In genomic region chr7:4793674-4794073, GRCm38 (mm10) we compare ENCODE assay signal across 10 mouse cellular contexts. TPM values are rescaled to one million over a fixed set of nuclear protein-coding genes. Genes with fewer than 3 reads are reported as not detected.
DNase-seq lines count a peak whose midpoint lies in the region; ATAC-seq and TF ChIP-seq lines count a peak whose summit lies in the region.
"Had no signal": no experiment of that assay in that cellular context is flagged by ENCODE, and none has a peak within 500 bp of the region (broad histone marks: within the 10 kb centered on the region; RNA-seq: fewer than 3 reads in every experiment).

No protein-coding gene starts in this region.

- peak overlapping the region; percentile 81 for H3K4me3 ChIP-seq in lung, embryonic 14.5 days (ENCODE audit: low read depth, low read length)
- H3K4me3 ChIP-seq in embryonic facial prominence, embryonic 14.5 days (ENCODE audit: low read depth, low read length): peak overlapping the region; percentile 91
- H3K4me3 ChIP-seq in limb, embryonic 10.5 days: peak overlapping the region; percentile 92
- peak overlapping the region; percentile 91 for H3K4me3 ChIP-seq in olfactory bulb, adult 2 months (ENCODE audit: insufficient read depth, low read depth, low read length)

- no peak for ATAC-seq in lung, embryonic 14.5 days (ENCODE audit: insufficient read depth)
- ATAC-seq in embryonic facial prominence, embryonic 14.5 days (ENCODE audit: low read depth): no peak

- H3K9ac ChIP-seq in lung, embryonic 14.5 days: peak overlapping the region; percentile 97
- peak overlapping the region; percentile 99 for H3K9ac ChIP-seq in embryonic facial prominence, embryonic 14.5 days (ENCODE audit: low read depth, low read length)

- H3K4me2 ChIP-seq in lung, embryonic 14.5 days: peak overlapping the region; percentile 81
- H3K4me2 ChIP-seq in embryonic facial prominence, embryonic 14.5 days (ENCODE audit: low read depth, low read length): peak overlapping the region; percentile 95

- peaks cover 49% of the 10 kb centered on the region for H3K36me3 ChIP-seq in lung, embryonic 14.5 days (ENCODE audit: insufficient read depth)
- peaks cover 44% of the 10 kb centered on the region for H3K36me3 ChIP-seq in embryonic facial prominence, embryonic 14.5 days (ENCODE audit: control insufficient read depth, insufficient read depth, low read length)
- peaks cover 49% of the 10 kb centered on the region for H3K36me3 ChIP-seq in limb, embryonic 10.5 days

- TF ChIP-seq CTCF in lung, embryonic 14.5 days (IDR thresholded peaks at IDR 0.05; ENCODE audit: low read depth): no peak
- TF ChIP-seq CTCF in olfactory bulb, adult 2 months (IDR thresholded peaks at IDR 0.05; ENCODE audit: insufficient read depth, low read depth, low read length): no peak

- DNase-seq in lung, embryonic 14.5 days: no peak
- no peak for DNase-seq in lung, postnatal 25 days (ENCODE audit: low spot score)
- no peak for DNase-seq in embryonic facial prominence, embryonic 14.5 days (ENCODE audit: low spot score)
- no peak for DNase-seq in limb, embryonic 10.5 days (ENCODE audit: low spot score)
- DNase-seq in right cerebral cortex, postnatal 10 days (ENCODE audit: low spot score in 2 of 2): no peak
- no peak for DNase-seq in cerebellum, adult 9-11 months
- DNase-seq in spleen, postnatal 36 days (ENCODE audit: low spot score in 2 of 2): no peak
- DNase-seq: adrenal gland, postnatal 14 days; thymus, postnatal 25 days had no signal

- no peaks in the 10 kb centered on the region for H3K9me3 ChIP-seq in lung, embryonic 14.5 days (ENCODE audit: low read depth, low read length)
- no peaks in the 10 kb centered on the region for H3K9me3 ChIP-seq in embryonic facial prominence, embryonic 14.5 days (ENCODE audit: control insufficient read depth, low read length)
- H3K9me3 ChIP-seq in limb, embryonic 10.5 days (replicated peaks): no peaks in the 10 kb centered on the region

- H3K27me3 ChIP-seq in lung, embryonic 14.5 days (ENCODE audit: insufficient read depth, low read length): peaks cover 6% of the 10 kb centered on the region; the same call in 1 of the 2 replicates
- no peaks in the 10 kb centered on the region; the same call in 1 of the 2 replicates for H3K27me3 ChIP-seq in embryonic facial prominence, embryonic 14.5 days (replicated peaks; ENCODE audit: control insufficient read depth, insufficient read depth, low read length)
- H3K27me3 ChIP-seq in limb, embryonic 10.5 days (ENCODE audit: low read depth, poor library complexity, severe bottlenecking): peaks cover 21% of the 10 kb centered on the region

- WGBS in lung, embryonic 14.5 days: 34% methylated on average over 4 of the region's 4 CpGs
- 43% methylated on average over 4 of the region's 4 CpGs for WGBS in embryonic facial prominence, embryonic 14.5 days
- 40% methylated on average over 4 of the region's 4 CpGs for WGBS in limb, embryonic 10.5 days
- WGBS in olfactory bulb, adult 2 months: 47% methylated on average over 4 of the region's 4 CpGs

- TF ChIP-seq POLR2A in olfactory bulb, adult 2 months (IDR thresholded peaks at IDR 0.05; ENCODE audit: insufficient read depth, low read depth, low read length): no peak

- no peaks in the 10 kb centered on the region; the same call in 1 of the 2 replicates for H3K4me1 ChIP-seq in lung, embryonic 14.5 days (ENCODE audit: insufficient read depth)
- H3K4me1 ChIP-seq in embryonic facial prominence, embryonic 14.5 days (ENCODE audit: control insufficient read depth, insufficient read depth, low read length): peaks cover 5% of the 10 kb centered on the region; the same call in 1 of the 2 replicates
- H3K4me1 ChIP-seq in limb, embryonic 10.5 days: peaks cover 19% of the 10 kb centered on the region
- peaks cover 12% of the 10 kb centered on the region for H3K4me1 ChIP-seq in olfactory bulb, adult 2 months (ENCODE audit: control insufficient read depth, insufficient read depth, low read length)

- peak overlapping the region; percentile 93; the same call in 1 of the 2 replicates for H3K27ac ChIP-seq in lung, embryonic 14.5 days (ENCODE audit: low read depth)
- H3K27ac ChIP-seq in embryonic facial prominence, embryonic 14.5 days (replicated peaks; ENCODE audit: low read depth, low read length): peak overlapping the region; percentile 96
- H3K27ac ChIP-seq in limb, embryonic 10.5 days: peak overlapping the region; percentile 96
- H3K27ac ChIP-seq in olfactory bulb, adult 2 months (ENCODE audit: insufficient read depth, low read depth, low read length): no peak overlapping the region

RNA-seq across cellular contexts. Expression of gene Rpl28, which starts 1.0 kb away (rescaled TPM):
- 294 and 337 TPM in 2 replicates for polyA plus RNA-seq in lung, embryonic 14.5 days (2014; fragmentation: Nextera tagmentation; extraction: Ambion mirVana)
- polyA plus RNA-seq in embryonic facial prominence, embryonic 14.5 days (2014; fragmentation: Nextera tagmentation; extraction: Ambion mirVana): 275 and 300 TPM in 2 replicates
- 396 and 427 TPM in 2 replicates for polyA plus RNA-seq in limb, embryonic 10.5 days (2016; fragmentation: Nextera tagmentation; extraction: Ambion mirVana)
- polyA plus RNA-seq in olfactory bulb, adult 2 months (2012; ENCODE audit: insufficient read depth, insufficient read length, low replicate concordance, missing spikeins): not detected in 2 replicates

RNA-seq across cellular contexts. Expression of gene Tmem238, which starts 4.2 kb away (rescaled TPM):
- polyA plus RNA-seq in lung, embryonic 14.5 days (2014; fragmentation: Nextera tagmentation; extraction: Ambion mirVana): 11.6 and 11.7 TPM in 2 replicates
- polyA plus RNA-seq in embryonic facial prominence, embryonic 14.5 days (2014; fragmentation: Nextera tagmentation; extraction: Ambion mirVana): 5.5 and 6.6 TPM in 2 replicates
- 4.8 and 5.8 TPM in 2 replicates for polyA plus RNA-seq in limb, embryonic 10.5 days (2016; fragmentation: Nextera tagmentation; extraction: Ambion mirVana)
- not detected in 2 replicates for polyA plus RNA-seq in olfactory bulb, adult 2 months (2012; ENCODE audit: insufficient read depth, insufficient read length, low replicate concordance, missing spikeins)

RNA-seq across cellular contexts. Expression of gene Tmem190, which starts 10.9 kb away (rescaled TPM):
- polyA plus RNA-seq in lung, embryonic 14.5 days (2014; fragmentation: Nextera tagmentation; extraction: Ambion mirVana): not detected in 2 replicates
- polyA plus RNA-seq in embryonic facial prominence, embryonic 14.5 days (2014; fragmentation: Nextera tagmentation; extraction: Ambion mirVana): not detected in 2 replicates
- not detected in 2 replicates for polyA plus RNA-seq in limb, embryonic 10.5 days (2016; fragmentation: Nextera tagmentation; extraction: Ambion mirVana)
- not detected in 2 replicates for polyA plus RNA-seq in olfactory bulb, adult 2 months (2012; ENCODE audit: insufficient read depth, insufficient read length, low replicate concordance, missing spikeins)

RNA-seq across cellular contexts. Expression of gene Il11, which starts 11.0 kb away (rescaled TPM):
- polyA plus RNA-seq in lung, embryonic 14.5 days (2014; fragmentation: Nextera tagmentation; extraction: Ambion mirVana): not detected in 2 replicates
- polyA plus RNA-seq in embryonic facial prominence, embryonic 14.5 days (2014; fragmentation: Nextera tagmentation; extraction: Ambion mirVana): 0.13 TPM in 1 of 2 replicates, not detected in the other
- 0.09 TPM in 1 of 2 replicates, not detected in the other for polyA plus RNA-seq in limb, embryonic 10.5 days (2016; fragmentation: Nextera tagmentation; extraction: Ambion mirVana)
- not detected in 2 replicates for polyA plus RNA-seq in olfactory bulb, adult 2 months (2012; ENCODE audit: insufficient read depth, insufficient read length, low replicate concordance, missing spikeins)

RNA-seq across cellular contexts. Expression of gene Ube2s, which starts 18.7 kb away (rescaled TPM):
- polyA plus RNA-seq in lung, embryonic 14.5 days (2014; fragmentation: Nextera tagmentation; extraction: Ambion mirVana): 428 and 470 TPM in 2 replicates
- polyA plus RNA-seq in embryonic facial prominence, embryonic 14.5 days (2014; fragmentation: Nextera tagmentation; extraction: Ambion mirVana): 347 and 359 TPM in 2 replicates
- 500 and 550 TPM in 2 replicates for polyA plus RNA-seq in limb, embryonic 10.5 days (2016; fragmentation: Nextera tagmentation; extraction: Ambion mirVana)
- polyA plus RNA-seq in olfactory bulb, adult 2 months (2012; ENCODE audit: insufficient read depth, insufficient read length, low replicate concordance, missing spikeins): not detected in 2 replicates
